Mouse (Mus musculus) heart, embryonic 14.5 days (tissue): ENCODE results near the gene Rnf224. TPM values are rescaled to one million over a fixed set of nuclear protein-coding genes. Genes with fewer than 3 reads are reported as not detected.
"Not testable (repeated sequence)": the region's sequence is repeated elsewhere in the genome, so short reads cannot be mapped to it uniquely, and the experiment has no call there.

ENCODE experiments used
- ATAC-seq: fragments of 200-750 bp; cut with Nextera tagmentation; 2 replicates; pipeline ENCODE4 v1.8.0; 2017; ENCODE audit warnings: low read depth, moderate TSS enrichment; ENCODE audit not compliant: insufficient number of reproducible peaks, insufficient read depth, low FRiP score
- H3K27ac ChIP-seq, 2 experiments: fragments of 200-500 bp in 1 of 2; fragments of 300-500 bp in 1 of 2; sonication (generic) in 1 of 2; replicated peaks in 1 of 2; 2 replicates each; pipeline ENCODE4 v1.5.1; 2012 to 2014; ENCODE audit warnings: low read depth in 2 of 2, low read length in 2 of 2, control low read depth in 1 of 2, mild to moderate bottlenecking in 1 of 2, mixed read lengths in 1 of 2; ENCODE audit not compliant: control insufficient read depth in 1 of 2, insufficient read depth in 1 of 2
- H3K27me3 ChIP-seq: fragments of 300-500 bp; sonication (generic); 2 replicates; pipeline ENCODE4 v1.6.1; 2014; ENCODE audit warnings: mild to moderate bottlenecking, low read length, control low read depth; ENCODE audit not compliant: control insufficient read depth, insufficient read depth
- H3K36me3 ChIP-seq: fragments of 300-500 bp; sonication (generic); 2 replicates; pipeline ENCODE4 v1.6.1; 2014; ENCODE audit warnings: mild to moderate bottlenecking, control low read depth, low read length, mixed read lengths; ENCODE audit not compliant: control insufficient read depth, insufficient read depth
- H3K4me1 ChIP-seq, 2 experiments: fragments of 200-500 bp in 1 of 2; fragments of 300-500 bp in 1 of 2; sonication (generic) in 1 of 2; 2 replicates each; pipeline ENCODE4 v1.6.1; 2012 to 2014; ENCODE audit warnings: low read length in 2 of 2, control low read depth in 1 of 2, mixed read lengths in 1 of 2; ENCODE audit not compliant: control insufficient read depth in 2 of 2, insufficient read depth in 2 of 2
- H3K4me2 ChIP-seq: fragments of 300-500 bp; sonication (generic); 2 replicates; pipeline ENCODE4 v1.6.1; 2014; ENCODE audit warnings: mild to moderate bottlenecking, low read length
- H3K4me3 ChIP-seq, 2 experiments: fragments of 200-500 bp in 1 of 2; fragments of 300-500 bp in 1 of 2; sonication (generic) in 1 of 2; 2 replicates each; pipeline ENCODE4 v1.5.1; 2012 to 2014; ENCODE audit warnings: low read length in 2 of 2, mild to moderate bottlenecking in 2 of 2, control low read depth in 1 of 2, low read depth in 1 of 2, moderate library complexity in 1 of 2; ENCODE audit not compliant: control insufficient read depth in 1 of 2, insufficient read depth in 1 of 2
- H3K9ac ChIP-seq: fragments of 300-500 bp; sonication (generic); 2 replicates; pipeline ENCODE4 v1.6.1; 2014; ENCODE audit warnings: mild to moderate bottlenecking, low read length
- H3K9me3 ChIP-seq: fragments of 300-500 bp; sonication (generic); 2 replicates; pipeline ENCODE4 v1.6.1; 2016; ENCODE audit warnings: low read length, control low read depth; ENCODE audit not compliant: control insufficient read depth
- WGBS: fragments of 180-500 bp; shearing (Covaris S2); extraction: QIAGEN DNeasy Blood & Tissue Kit; methylation state at CpG from one replicate; pipeline ENCODE4 v1.1.7; 2014; 5-methylcytosine and 5-hydroxymethylcytosine counted together
- polyA plus RNA-seq: library from polyadenylated mRNA; unstranded; fragments of >200 nt; fragmentation: Nextera tagmentation; extraction: Ambion mirVana; gene quantifications from 2 replicates; pipeline ENCODE4 v1.2.1, GENCODE M21; 2014

Rnf224 gene
- polyA plus RNA-seq, 1 experiment from 2014 or later, result not detected

GRCm38 (mm10) chr2:25262795-25263622, 26.4 kb upstream of the Rnf224 start:
- H3K36me3 ChIP-seq, result 0 out of 2 replicates have a peak, but pooled peaks cover under 1% of the 10 kb centered on the region
- H3K4me3 ChIP-seq, result peak overlapping the region; percentile 62 to 70
- no peak overlapping the region for H3K27ac ChIP-seq
- no peaks in the 10 kb centered on the region for H3K9me3 ChIP-seq
- 0 out of 2 replicates have a peak, but pooled peaks have one; percentile 10 for ATAC-seq
- H3K4me2 ChIP-seq, result peak overlapping the region; percentile 97
- H3K4me1 ChIP-seq, result peaks cover 26 to 33% of the 10 kb centered on the region in 2 experiments
- WGBS, result under 1% methylated on average over 82 of the region's 82 CpGs
- peak overlapping the region; percentile 72 for H3K9ac ChIP-seq
- peaks cover 8% of the 10 kb centered on the region for H3K27me3 ChIP-seq

- peak within 1 kb of the TSS; percentile 72 for H3K9ac ChIP-seq
- H3K9me3 ChIP-seq, result no peaks in the 10 kb centered on the region
- peaks cover 8% of the 10 kb centered on the region for H3K27me3 ChIP-seq
- no peaks in the 10 kb centered on the region for H3K36me3 ChIP-seq
- ATAC-seq, result peak; percentile 96
- peak within 1 kb of the TSS; percentile 97 for H3K4me2 ChIP-seq
- peaks cover 25 to 32% of the 10 kb centered on the region in 2 experiments for H3K4me1 ChIP-seq
- under 1% methylated on average over 38 of the region's 39 CpGs for WGBS
- H3K27ac ChIP-seq, result 0 out of 4 replicates have a peak within 1 kb of the TSS, but pooled peaks of 1 of the 2 experiments have one; percentile 24
- H3K4me3 ChIP-seq, result peak within 1 kb of the TSS; percentile 62 to 70
Observed at GRCm38 (mm10) chr2:25262291-25262767, 25.7 kb upstream of the Rnf224 start, which contains the start of gene Tprn. Gene Tprn (plus strand): TSS chr2:25262618.

- Histone ChIP-seq H3K9me3 (no peaks in the 10 kb centered on the region), H3K9ac (peak overlapping the region; percentile 60), H3K36me3 (no peaks in the 10 kb centered on the region), H3K27ac (0 out of 4 replicates have a peak overlapping the region, but pooled peaks of 1 of the 2 experiments have one; percentile 24), H3K4me2 (peak overlapping the region; percentile 97), H3K27me3 (peaks cover 8% of the 10 kb centered on the region), H3K4me3 (peak overlapping the region; percentile 38 to 70), H3K4me1 (peaks cover 21 to 27% of the 10 kb centered on the region in 2 experiments)
- no peak; the same call in 1 of the 2 replicates for ATAC-seq
- WGBS, result 42% methylated on average over 12 of the region's 12 CpGs
Observed at GRCm38 (mm10) chr2:25261870-25262269, 25.3 kb upstream of the Rnf224 start.

- WGBS, result 58% methylated on average over 2 of the region's 2 CpGs
- Histone ChIP-seq H3K4me3 (no peak overlapping the region), H3K9me3 (no peaks in the 10 kb centered on the region), H3K9ac (no peak overlapping the region), H3K36me3 (no peaks in the 10 kb centered on the region), H3K27ac (no peak overlapping the region), H3K27me3 (peaks cover 3% of the 10 kb centered on the region), H3K4me2 (no peak overlapping the region), H3K4me1 (peaks cover 14 to 25% of the 10 kb centered on the region in 2 experiments)
- ATAC-seq, result no peak
Observed at GRCm38 (mm10) chr2:25258887-25259286, 22.3 kb upstream of the Rnf224 start.

- not testable (repeated sequence) for ATAC-seq, H3K9me3 ChIP-seq, H3K9ac ChIP-seq, H3K27me3 ChIP-seq, H3K4me3 ChIP-seq, H3K4me2 ChIP-seq, H3K27ac ChIP-seq
- H3K36me3 ChIP-seq, result peaks cover 14% of the 10 kb centered on the region
- H3K4me1 ChIP-seq, result peaks cover 7 to 16% of the 10 kb centered on the region in 2 experiments; a peak in 3 of 4 replicates
- WGBS, result 81% methylated on average over 5 of the region's 5 CpGs
Observed at GRCm38 (mm10) chr2:25257250-25257649, 20.7 kb upstream of the Rnf224 start.

GRCm38 (mm10) chr2:25256443-25257109, 20.0 kb upstream of the Rnf224 start:
- 56% methylated on average over 10 of the region's 12 CpGs for WGBS
- not testable (repeated sequence) for ATAC-seq, H3K27ac ChIP-seq, H3K27me3 ChIP-seq, H3K9me3 ChIP-seq
- Histone ChIP-seq H3K4me2 (peak overlapping the region; percentile 94), H3K36me3 (peaks cover 21% of the 10 kb centered on the region), H3K4me1 (peaks cover 7 to 13% of the 10 kb centered on the region in 2 experiments; a peak in 3 of 4 replicates), H3K4me3 (peak overlapping the region; percentile 3 to 90; a peak in 3 of 4 replicates), H3K9ac (peak overlapping the region; percentile 88)

GRCm38 (mm10) chr2:25255284-25255779, 18.7 kb upstream of the Rnf224 start, which contains the start of gene Tmem203:
Gene Tmem203 (plus strand): TSS chr2:25255439.
- no peaks in the 10 kb centered on the region for H3K9me3 ChIP-seq
- peak within 1 kb of the TSS; percentile 90 to 93 for H3K4me3 ChIP-seq
- H3K36me3 ChIP-seq, result peaks cover 33% of the 10 kb centered on the region
- peak within 1 kb of the TSS; percentile 88 for H3K9ac ChIP-seq
- no peaks in the 10 kb centered on the region for H3K27me3 ChIP-seq
- peak within 1 kb of the TSS; percentile 31 to 77 for H3K27ac ChIP-seq
- peak within 1 kb of the TSS; percentile 94 for H3K4me2 ChIP-seq
- under 1% methylated on average over 39 of the region's 39 CpGs for WGBS
- ATAC-seq, result peak; percentile 80
- peaks cover 7 to 13% of the 10 kb centered on the region in 2 experiments; a peak in 3 of 4 replicates for H3K4me1 ChIP-seq
